Mouse (Mus musculus) neural tube, embryonic 14.5 days (tissue): ENCODE data around the gene Clk4. TPM values are rescaled to one million over a fixed set of nuclear protein-coding genes. Genes with fewer than 3 reads are reported as not detected.

Experiments
- ATAC-seq: fragments of 200-750 bp; cut with Nextera tagmentation; 2 replicates; pipeline ENCODE4 v1.8.0; 2017; ENCODE audit warnings: low read depth, mild to moderate bottlenecking, moderate TSS enrichment, moderate library complexity
- H3K27ac ChIP-seq: fragments of 300-500 bp; sonication (generic); 2 replicates; pipeline ENCODE4 v1.5.1; 2014; ENCODE audit warnings: low read depth, mild to moderate bottlenecking, control low read depth, low read length, moderate library complexity, mixed read lengths
- H3K27me3 ChIP-seq: fragments of 300-500 bp; sonication (generic); 2 replicates; pipeline ENCODE4 v1.6.1; 2014; ENCODE audit warnings: low read length; ENCODE audit not compliant: control insufficient read depth, insufficient read depth
- H3K36me3 ChIP-seq: fragments of 300-500 bp; sonication (generic); 2 replicates; pipeline ENCODE4 v1.6.1; 2014; ENCODE audit warnings: low read length, mixed read lengths; ENCODE audit not compliant: control insufficient read depth, insufficient read depth
- H3K4me1 ChIP-seq: fragments of 300-500 bp; sonication (generic); 2 replicates; pipeline ENCODE4 v1.6.1; 2014; ENCODE audit warnings: low read length; ENCODE audit not compliant: control insufficient read depth, insufficient read depth
- H3K4me2 ChIP-seq: fragments of 300-500 bp; sonication (generic); 2 replicates; pipeline ENCODE4 v1.6.1; 2014; ENCODE audit warnings: mild to moderate bottlenecking, low read depth, low read length, control low read depth
- H3K4me3 ChIP-seq: fragments of 300-500 bp; sonication (generic); 2 replicates; pipeline ENCODE4 v1.5.1; 2014; ENCODE audit warnings: low read depth, low read length, control low read depth, mixed read lengths
- H3K9ac ChIP-seq: fragments of 300-500 bp; sonication (generic); replicated peaks from 2 replicates; pipeline ENCODE4 v1.6.1; 2014; ENCODE audit warnings: low read depth, mild to moderate bottlenecking, control low read depth, low read length, mixed read lengths
- H3K9me3 ChIP-seq: fragments of 300-500 bp; sonication (generic); 2 replicates; pipeline ENCODE4 v1.6.1; 2016; ENCODE audit warnings: low read length; ENCODE audit not compliant: control insufficient read depth
- WGBS: fragments of 180-500 bp; shearing (Covaris S2); extraction: QIAGEN DNeasy Blood & Tissue Kit; methylation state at CpG from one replicate; pipeline ENCODE4 v1.1.7; 2014; 5-methylcytosine and 5-hydroxymethylcytosine counted together
- polyA plus RNA-seq: library from polyadenylated mRNA; unstranded; fragments of >200 nt; fragmentation: Nextera tagmentation; extraction: Ambion mirVana; gene quantifications from 2 replicates; pipeline ENCODE4 v1.2.1, GENCODE M21; 2014

Clk4 gene
- polyA plus RNA-seq, 1 experiment from 2014 or later, result 153 TPM

DNA sequence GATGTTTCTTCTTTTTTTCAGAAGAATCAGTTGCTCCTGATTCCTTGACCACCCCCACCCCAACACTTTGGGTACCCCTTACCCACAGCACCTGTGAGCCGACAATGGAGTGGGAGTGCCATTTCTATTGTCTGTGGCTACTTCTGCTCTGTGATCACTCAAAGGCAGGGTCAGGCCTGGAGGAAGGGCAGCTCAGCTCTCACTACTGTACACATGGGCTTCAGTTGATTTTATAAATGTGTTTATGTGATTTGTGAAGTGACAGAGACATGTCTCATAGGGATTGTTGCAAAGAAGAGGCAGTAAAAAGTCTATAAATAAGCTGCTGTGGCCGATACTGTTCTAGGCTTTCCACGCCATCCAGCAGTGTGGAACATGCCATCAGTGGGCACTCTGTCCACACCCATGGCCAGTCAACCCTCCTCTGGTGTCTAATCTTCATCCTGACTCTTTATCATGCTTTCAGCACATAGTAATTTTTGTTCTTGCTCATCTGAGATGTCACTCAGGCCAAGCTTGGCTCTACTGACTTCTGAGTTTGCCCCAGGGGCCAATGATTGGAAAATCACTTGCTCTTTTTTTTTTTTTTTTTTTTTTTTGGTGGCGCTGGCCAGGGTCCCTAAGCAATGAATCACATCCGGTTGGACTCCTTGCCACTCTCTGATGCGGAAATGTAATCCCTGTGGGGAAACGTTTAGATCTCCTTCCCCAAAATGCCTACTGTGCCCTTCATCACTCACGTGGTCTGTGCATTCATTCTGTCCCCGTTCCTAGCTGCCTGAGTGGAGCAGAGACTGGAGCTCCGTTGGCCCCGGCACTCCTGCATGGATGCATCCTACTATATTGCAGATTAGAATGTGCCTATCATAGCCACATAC is 68.5 kb downstream of the Clk4 start:
- Histone ChIP-seq H3K9ac (no peak overlapping the region), H3K27ac (no peak overlapping the region), H3K4me1 (no peaks in the 10 kb centered on the region), H3K4me2 (no peak overlapping the region), H3K4me3 (no peak overlapping the region), H3K27me3 (no peaks in the 10 kb centered on the region), H3K36me3 (no peaks in the 10 kb centered on the region), H3K9me3 (no peaks in the 10 kb centered on the region)
- 74% methylated on average over 11 of the region's 11 CpGs for WGBS
- no peak for ATAC-seq

Other genes starting within 250 kb of the Clk4 start
- not detected in 2 replicates for gene Olfr54, start 247.5 kb upstream of the Clk4 start, polyA plus RNA-seq
- not detected in 2 replicates for gene Olfr1375, start 213.6 kb upstream of the Clk4 start, polyA plus RNA-seq
- 13.9 and 16.0 TPM in 2 replicates for gene Zfp354a, start 202.5 kb upstream of the Clk4 start, polyA plus RNA-seq
- gene Gm12569, start 41.3 kb upstream of the Clk4 start, polyA plus RNA-seq, result not detected in 2 replicates
- 0.28 and 0.37 TPM in 2 replicates for gene BC049762, start 1.3 kb downstream of the Clk4 start, polyA plus RNA-seq
- 5.2 and 7.9 TPM in 2 replicates for gene Col23a1, start 28.2 kb downstream of the Clk4 start, polyA plus RNA-seq